8 mouse cellular contexts compared by ENCODE assay signal in the genomic region with DNA sequence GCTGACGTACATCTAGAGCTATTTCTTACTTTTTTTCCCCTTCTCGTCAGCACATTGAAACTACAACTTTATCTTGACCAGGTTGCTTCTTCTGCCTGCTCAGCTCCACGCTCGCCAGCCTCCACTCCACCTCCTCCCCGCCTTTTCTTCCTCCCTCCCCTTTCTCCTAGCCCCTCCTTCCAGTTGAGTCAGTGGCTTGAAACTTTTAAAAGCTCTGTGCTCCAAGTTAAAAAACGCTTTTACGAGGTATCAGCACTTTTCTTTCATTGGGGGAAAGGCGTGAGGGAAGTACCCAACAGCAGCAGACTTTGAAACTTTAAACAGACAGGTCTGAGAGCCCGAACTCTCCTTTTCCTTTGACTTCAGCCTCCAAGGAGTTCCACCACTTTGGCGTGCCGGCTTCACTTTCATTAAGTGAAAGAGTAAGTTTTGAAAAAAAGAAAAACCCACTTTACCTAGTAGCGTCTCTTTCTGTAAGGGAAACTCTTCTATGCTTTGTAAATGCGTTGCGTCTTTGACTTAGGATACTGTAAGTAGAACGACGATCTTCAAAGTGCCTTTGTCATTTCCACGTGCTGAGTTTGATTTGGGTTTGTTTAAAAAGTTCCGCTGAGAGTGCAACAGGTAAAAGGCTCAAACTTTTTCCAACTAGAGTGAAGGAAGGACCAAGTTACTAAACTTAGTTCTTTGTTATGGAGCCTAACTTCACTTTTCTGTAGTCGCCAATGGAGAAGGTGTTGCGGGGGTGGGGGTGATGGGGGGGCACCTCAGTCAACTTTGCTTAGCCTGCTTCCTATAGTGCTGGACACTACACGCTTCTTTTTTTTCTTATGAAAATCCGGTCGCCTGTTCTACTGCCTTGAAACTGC. TPM values are rescaled to one million over a fixed set of nuclear protein-coding genes. Genes with fewer than 3 reads are reported as not detected.
DNase-seq lines count a peak whose midpoint lies in the region; ATAC-seq and TF ChIP-seq lines count a peak whose summit lies in the region.

A gene (plus strand): TSS at position 234 of the 869 bp plus-strand sequence.

- no peak for TF ChIP-seq POLR2A in myocyte (IDR thresholded peaks at IDR 0.05; ENCODE audit: insufficient read length, low read depth)

- peak within 1 kb of the TSS; percentile 94 for H3K9ac ChIP-seq in embryonic facial prominence, embryonic 13.5 days
- peak within 1 kb of the TSS; percentile 81 for H3K9ac ChIP-seq in heart, embryonic 11.5 days (ENCODE audit: low read depth, low read length)
- H3K9ac ChIP-seq in liver, embryonic 11.5 days (ENCODE audit: low read depth, low read length), result peak within 1 kb of the TSS; percentile 60

- no peaks in the 10 kb centered on the region for H3K9me3 ChIP-seq in embryonic facial prominence, embryonic 13.5 days
- no peaks in the 10 kb centered on the region for H3K9me3 ChIP-seq in heart, embryonic 11.5 days (replicated peaks; ENCODE audit: control insufficient read depth, low read length)
- no peaks in the 10 kb centered on the region for H3K9me3 ChIP-seq in liver, embryonic 11.5 days (ENCODE audit: control insufficient read depth, low read length)

- H3K4me1 ChIP-seq in embryonic facial prominence, embryonic 13.5 days, result peaks cover 25% of the 10 kb centered on the region
- H3K4me1 ChIP-seq in heart, embryonic 11.5 days (ENCODE audit: control insufficient read depth, insufficient read depth, low read length), result peaks cover 7% of the 10 kb centered on the region; the same call in 1 of the 2 replicates
- no peaks in the 10 kb centered on the region for H3K4me1 ChIP-seq in liver, embryonic 11.5 days (replicated peaks; ENCODE audit: control insufficient read depth, insufficient read depth, low read length)

- peak; percentile 47 to 64 for DNase-seq in urinary bladder, adult 18-20 months (ENCODE audit: low spot score in 2 of 2)
- DNase-seq in urinary bladder, postnatal 10 days (ENCODE audit: low spot score), result no peak
- DNase-seq in kidney, adult 9 months, result peak; percentile 77
- DNase-seq in liver, embryonic 11.5 days (ENCODE audit: low spot score), result peak; percentile 60
- DNase-seq in urinary bladder, postnatal 4 days (ENCODE audit: low spot score in 2 of 2), result peak; percentile 53 to 63

- peak within 1 kb of the TSS; percentile 18 for H3ac ChIP-seq in myocyte (ENCODE audit: control insufficient read depth, insufficient read length)

- peak; percentile 49 for ATAC-seq in embryonic facial prominence, embryonic 13.5 days (ENCODE audit: insufficient number of reproducible peaks, insufficient read depth, low FRiP score, low TSS enrichment, low read depth)
- ATAC-seq in heart, embryonic 11.5 days (replicated peaks; ENCODE audit: insufficient number of reproducible peaks, low FRiP score, low TSS enrichment), result peak; percentile 59
- peak; percentile 68 for ATAC-seq in liver, embryonic 11.5 days (replicated peaks; ENCODE audit: low FRiP score)

- H3K4me3 ChIP-seq in embryonic facial prominence, embryonic 13.5 days, result peak within 1 kb of the TSS; percentile 75
- peak within 1 kb of the TSS; percentile 74 for H3K4me3 ChIP-seq in heart, embryonic 11.5 days (ENCODE audit: low read depth, low read length)
- H3K4me3 ChIP-seq in liver, embryonic 11.5 days (ENCODE audit: low read depth, low read length), result peak within 1 kb of the TSS; percentile 62
- H3K4me3 ChIP-seq in myocyte, result peak within 1 kb of the TSS; percentile 89

- peaks cover 42% of the 10 kb centered on the region for H3K79me2 ChIP-seq in myocyte (ENCODE audit: control insufficient read depth, insufficient read depth)

- H3K27me3 ChIP-seq in embryonic facial prominence, embryonic 13.5 days, result no peaks in the 10 kb centered on the region
- no peaks in the 10 kb centered on the region for H3K27me3 ChIP-seq in heart, embryonic 11.5 days (ENCODE audit: control insufficient read depth, insufficient read depth, low read length)
- H3K27me3 ChIP-seq in liver, embryonic 11.5 days (replicated peaks; ENCODE audit: control insufficient read depth, insufficient read depth, low read length), result no peaks in the 10 kb centered on the region
- H3K27me3 ChIP-seq in myocyte (ENCODE audit: control insufficient read depth, insufficient read depth, insufficient read length), result no peaks in the 10 kb centered on the region

- peak within 1 kb of the TSS; percentile 98 for H3K27ac ChIP-seq in embryonic facial prominence, embryonic 13.5 days
- peak within 1 kb of the TSS; percentile 74 for H3K27ac ChIP-seq in heart, embryonic 11.5 days (ENCODE audit: low read depth, low read length)
- no peak within 1 kb of the TSS for H3K27ac ChIP-seq in liver, embryonic 11.5 days (ENCODE audit: low read depth, low read length)

- peak within 1 kb of the TSS; percentile 68 for H3K4me2 ChIP-seq in embryonic facial prominence, embryonic 13.5 days
- peak within 1 kb of the TSS; percentile 65 for H3K4me2 ChIP-seq in heart, embryonic 11.5 days
- H3K4me2 ChIP-seq in liver, embryonic 11.5 days, result peak within 1 kb of the TSS; percentile 77
- H3K4me2 ChIP-seq in myocyte (ENCODE audit: low read depth), result peak within 1 kb of the TSS; percentile 65

- WGBS in embryonic facial prominence, embryonic 13.5 days, result under 1% methylated on average over 23 of the region's 23 CpGs
- WGBS in heart, embryonic 11.5 days (ENCODE audit: insufficient replicate concordance), result under 1% methylated on average over 23 of the region's 23 CpGs
- under 1% methylated on average over 23 of the region's 23 CpGs for WGBS in liver, embryonic 11.5 days

- H3K36me3 ChIP-seq in embryonic facial prominence, embryonic 13.5 days, result no peaks in the 10 kb centered on the region; the same call in 1 of the 2 replicates
- no peaks in the 10 kb centered on the region for H3K36me3 ChIP-seq in heart, embryonic 11.5 days (ENCODE audit: control insufficient read depth, insufficient read depth, low read length)
- H3K36me3 ChIP-seq in liver, embryonic 11.5 days (ENCODE audit: control insufficient read depth, insufficient read depth, low read length), result no peaks in the 10 kb centered on the region
- no peaks in the 10 kb centered on the region for H3K36me3 ChIP-seq in myocyte (ENCODE audit: control insufficient read depth, insufficient read depth)

TF ChIP-seq in myocyte, 11 proteins besides CTCF, POLR2A, EP300 and RAD21:
- TF ChIP-seq CEBPB (IDR thresholded peaks at IDR 0.05; ENCODE audit: insufficient read depth, poor library complexity, severe bottlenecking) (no peak), MAX (IDR thresholded peaks at IDR 0.05; ENCODE audit: low read depth) (no peak), TCF12 (IDR thresholded peaks at IDR 0.05; ENCODE audit: insufficient read depth, poor library complexity, severe bottlenecking) (no peak), SRF (IDR thresholded peaks at IDR 0.05; ENCODE audit: control insufficient read depth, insufficient read length, low read depth) (no peak), REST (IDR thresholded peaks at IDR 0.05; ENCODE audit: insufficient read depth, insufficient read length) (no peak)

RNA-seq across cellular contexts. Expression of the gene that starts here (rescaled TPM):
- 309 and 330 TPM in 2 replicates for polyA plus RNA-seq in embryonic facial prominence, embryonic 13.5 days (2015; fragmentation: Nextera tagmentation; extraction: Ambion mirVana)
- polyA plus RNA-seq in heart, embryonic 11.5 days (2014; fragmentation: Nextera tagmentation; extraction: Ambion mirVana), result 252 and 291 TPM in 2 replicates
- 47.2 and 49.6 TPM in 2 replicates for polyA plus RNA-seq in liver, embryonic 11.5 days (2014; fragmentation: Nextera tagmentation; extraction: Ambion mirVana)
- 21.4 TPM for polyA plus RNA-seq in myocyte (2012; fragmentation: generic; extraction: Trizol)
